Mouse (Mus musculus) G1E (cell line): Measurements from ENCODE around the gene Abhd15.

Experiments used
- CTCF ChIP-seq: IDR thresholded peaks from 2 replicates; pipeline ENCODE4 v1.5.1; 2012; ENCODE audit warnings: low read depth, low read length, inconsistent platforms, mixed read lengths
- GATA1 ChIP-seq: IDR thresholded peaks from 2 replicates; pipeline ENCODE4 v1.6.1; 2012; ENCODE audit warnings: borderline replicate concordance, low read length, inconsistent platforms, mixed read lengths
- POLR2AphosphoS5 ChIP-seq: IDR thresholded peaks from 2 replicates; pipeline ENCODE4 v1.6.1; 2012; ENCODE audit warnings: low read depth, low read length, inconsistent platforms; ENCODE audit not compliant: insufficient replicate concordance

GRCm38 (mm10) chr11:77467784-77468183 is 47.1 kb upstream of the Abhd15 start:
- peak; percentile 44; the same call in 1 of the 2 replicates for TF ChIP-seq CTCF
- no peak for TF ChIP-seq POLR2AphosphoS5
- TF ChIP-seq GATA1, result no peak
